Mouse (Mus musculus): Measurements from ENCODE around the gene Fry. TPM values are rescaled to one million over a fixed set of nuclear protein-coding genes. Genes with fewer than 3 reads are reported as not detected.

The Fry gene
- polyA plus RNA-seq, 1 experiment from 2014 or later = 58.5 TPM

GRCm38 (mm10) chr5:150114778-150115177, 3.7 kb upstream of the Fry start:
- Histone ChIP-seq H3K36me3 (replicated peaks) (no peaks in the 10 kb centered on the region), H3K9me3 (no peaks in the 10 kb centered on the region), H3K4me1 (peaks cover 22% of the 10 kb centered on the region), H3K27me3 (replicated peaks) (no peaks in the 10 kb centered on the region), H3K9ac (no peak overlapping the region), H3K27ac (no peak overlapping the region), H3K4me2 (no peak overlapping the region), H3K4me3 (no peak overlapping the region)
- 90% methylated on average over 4 of the region's 4 CpGs for WGBS
- ATAC-seq (replicated peaks) = no peak

GRCm38 (mm10) chr5:150115271-150116092, 3.0 kb upstream of the Fry start:
- Histone ChIP-seq H3K4me3 (no peak overlapping the region), H3K27ac (no peak overlapping the region), H3K4me2 (no peak overlapping the region), H3K27me3 (replicated peaks) (no peaks in the 10 kb centered on the region), H3K9me3 (no peaks in the 10 kb centered on the region), H3K4me1 (peaks cover 22% of the 10 kb centered on the region), H3K36me3 (replicated peaks) (no peaks in the 10 kb centered on the region), H3K9ac (no peak overlapping the region)
- no peak for ATAC-seq (replicated peaks)
- WGBS = 57% methylated on average over 16 of the region's 16 CpGs

- no peaks in the 10 kb centered on the region for H3K36me3 ChIP-seq (replicated peaks)
- no peaks in the 10 kb centered on the region for H3K27me3 ChIP-seq (replicated peaks)
- H3K9me3 ChIP-seq = no peaks in the 10 kb centered on the region
- H3K4me3 ChIP-seq = no peak overlapping the region
- peaks cover 22% of the 10 kb centered on the region for H3K4me1 ChIP-seq
- H3K9ac ChIP-seq = no peak overlapping the region
- no peak overlapping the region for H3K4me2 ChIP-seq
- 62% methylated on average over 9 of the region's 9 CpGs for WGBS
- H3K27ac ChIP-seq = no peak overlapping the region
- ATAC-seq (replicated peaks) = no peak
These were observed 2.1 kb upstream of the Fry start for GRCm38 (mm10) chr5:150116216-150116905.

GRCm38 (mm10) chr5:150116906-150117216, 1.6 kb upstream of the Fry start:
- Histone ChIP-seq H3K27me3 (replicated peaks) (no peaks in the 10 kb centered on the region), H3K4me1 (peaks cover 22% of the 10 kb centered on the region), H3K36me3 (replicated peaks) (no peaks in the 10 kb centered on the region), H3K9me3 (no peaks in the 10 kb centered on the region), H3K9ac (no peak overlapping the region), H3K27ac (no peak overlapping the region), H3K4me2 (no peak overlapping the region), H3K4me3 (no peak overlapping the region)
- no peak for ATAC-seq (replicated peaks)
- 83% methylated on average over 6 of the region's 6 CpGs for WGBS

- peak overlapping the region; percentile 72 for H3K4me3 ChIP-seq
- no peaks in the 10 kb centered on the region for H3K27me3 ChIP-seq (replicated peaks)
- no peaks in the 10 kb centered on the region for H3K36me3 ChIP-seq (replicated peaks)
- no peaks in the 10 kb centered on the region for H3K9me3 ChIP-seq
- peak overlapping the region; percentile 84 for H3K4me2 ChIP-seq
- H3K9ac ChIP-seq = peak overlapping the region; percentile 57; the same call in 1 of the 2 replicates
- H3K4me1 ChIP-seq = peaks cover 22% of the 10 kb centered on the region
- WGBS = 18% methylated on average over 8 of the region's 8 CpGs
- peak overlapping the region; percentile 57 for H3K27ac ChIP-seq
- ATAC-seq (replicated peaks) = no peak
These were observed 356 bp upstream of the Fry start for GRCm38 (mm10) chr5:150118124-150118454.

- Histone ChIP-seq H3K4me1 (peaks cover 11% of the 10 kb centered on the region), H3K9me3 (no peaks in the 10 kb centered on the region), H3K27me3 (replicated peaks) (no peaks in the 10 kb centered on the region), H3K4me3 (no peak overlapping the region), H3K9ac (no peak overlapping the region), H3K27ac (no peak overlapping the region), H3K36me3 (replicated peaks) (no peaks in the 10 kb centered on the region), H3K4me2 (no peak overlapping the region)
- no peak for ATAC-seq (replicated peaks)
- WGBS = 91% methylated on average over 8 of the region's 8 CpGs
These were observed 2.2 kb downstream of the Fry start for GRCm38 (mm10) chr5:150120676-150121075.

GRCm38 (mm10) chr5:150122095-150122494, 3.6 kb downstream of the Fry start:
- no peaks in the 10 kb centered on the region for H3K27me3 ChIP-seq (replicated peaks)

GRCm38 (mm10) chr5:150122571-150122970, 4.1 kb downstream of the Fry start:
- Histone ChIP-seq H3K4me2 (no peak overlapping the region), H3K4me3 (no peak overlapping the region), H3K27me3 (replicated peaks) (no peaks in the 10 kb centered on the region), H3K9me3 (no peaks in the 10 kb centered on the region), H3K27ac (no peak overlapping the region), H3K4me1 (0 out of 2 replicates have a peak, but pooled peaks cover 6% of the 10 kb centered on the region), H3K9ac (no peak overlapping the region), H3K36me3 (replicated peaks) (no peaks in the 10 kb centered on the region)
- ATAC-seq (replicated peaks) = no peak
- WGBS = 81% methylated on average over 2 of the region's 2 CpGs

More at GRCm38 (mm10) chr5:150122095-150122494, 3.6 kb downstream of the Fry start:
- 85% methylated on average over 4 of the region's 4 CpGs for WGBS
- H3K36me3 ChIP-seq (replicated peaks) = no peaks in the 10 kb centered on the region
- H3K4me3 ChIP-seq = no peak overlapping the region
- no peak overlapping the region for H3K9ac ChIP-seq
- no peak overlapping the region for H3K4me2 ChIP-seq
- no peak for ATAC-seq (replicated peaks)
- H3K27ac ChIP-seq = no peak overlapping the region
- no peaks in the 10 kb centered on the region for H3K9me3 ChIP-seq
- H3K4me1 ChIP-seq = 0 out of 2 replicates have a peak, but pooled peaks cover 6% of the 10 kb centered on the region

GRCm38 (mm10) chr5:150125920-150126319, 7.5 kb downstream of the Fry start:
- Histone ChIP-seq H3K4me2 (no peak overlapping the region), H3K4me3 (no peak overlapping the region), H3K27ac (no peak overlapping the region), H3K36me3 (replicated peaks) (no peaks in the 10 kb centered on the region), H3K4me1 (no peaks in the 10 kb centered on the region), H3K27me3 (replicated peaks) (no peaks in the 10 kb centered on the region), H3K9ac (no peak overlapping the region), H3K9me3 (no peaks in the 10 kb centered on the region)
- WGBS = 91% methylated on average over 9 of the region's 9 CpGs
- no peak for ATAC-seq (replicated peaks)

- 67% methylated on average over 8 of the region's 8 CpGs for WGBS
- no peaks in the 10 kb centered on the region for H3K4me1 ChIP-seq
These were observed 10.0 kb downstream of the Fry start for GRCm38 (mm10) chr5:150128432-150128831.

GRCm38 (mm10) chr5:150130144-150130543, 11.7 kb downstream of the Fry start:
- H3K9me3 ChIP-seq = no peaks in the 10 kb centered on the region
- 62% methylated on average over 7 of the region's 7 CpGs for WGBS
- H3K27ac ChIP-seq = no peak overlapping the region
- H3K4me1 ChIP-seq = no peaks in the 10 kb centered on the region
- no peak overlapping the region for H3K4me2 ChIP-seq
- no peaks in the 10 kb centered on the region for H3K27me3 ChIP-seq (replicated peaks)
- no peak overlapping the region for H3K9ac ChIP-seq
- ATAC-seq (replicated peaks) = no peak
- no peak overlapping the region for H3K4me3 ChIP-seq
- no peaks in the 10 kb centered on the region for H3K36me3 ChIP-seq (replicated peaks)

More at GRCm38 (mm10) chr5:150128432-150128831, 10.0 kb downstream of the Fry start:
- no peak overlapping the region for H3K4me2 ChIP-seq
- no peaks in the 10 kb centered on the region for H3K27me3 ChIP-seq (replicated peaks)
- H3K36me3 ChIP-seq (replicated peaks) = no peaks in the 10 kb centered on the region
- no peak for ATAC-seq (replicated peaks)
- no peak overlapping the region for H3K4me3 ChIP-seq
- no peaks in the 10 kb centered on the region for H3K9me3 ChIP-seq
- no peak overlapping the region for H3K9ac ChIP-seq
- no peak overlapping the region for H3K27ac ChIP-seq

- 65% methylated on average over 7 of the region's 7 CpGs for WGBS
- no peak overlapping the region for H3K9ac ChIP-seq
- no peaks in the 10 kb centered on the region for H3K9me3 ChIP-seq
- H3K4me1 ChIP-seq = no peaks in the 10 kb centered on the region
- H3K27me3 ChIP-seq (replicated peaks) = no peaks in the 10 kb centered on the region
- no peak for ATAC-seq (replicated peaks)
- no peak overlapping the region for H3K4me2 ChIP-seq
- no peak overlapping the region for H3K4me3 ChIP-seq
- H3K36me3 ChIP-seq (replicated peaks) = no peaks in the 10 kb centered on the region
- H3K27ac ChIP-seq = no peak overlapping the region
These were observed 12.7 kb downstream of the Fry start for GRCm38 (mm10) chr5:150131166-150131565.

GRCm38 (mm10) chr5:150134651-150135050, 16.2 kb downstream of the Fry start:
- H3K4me3 ChIP-seq = no peak overlapping the region
- no peaks in the 10 kb centered on the region for H3K36me3 ChIP-seq (replicated peaks)
- no peak overlapping the region for H3K27ac ChIP-seq
- H3K27me3 ChIP-seq (replicated peaks) = no peaks in the 10 kb centered on the region
- WGBS = 91% methylated on average over 3 of the region's 3 CpGs
- no peak overlapping the region for H3K4me2 ChIP-seq
- no peaks in the 10 kb centered on the region for H3K9me3 ChIP-seq
- H3K9ac ChIP-seq = no peak overlapping the region
- no peak for ATAC-seq (replicated peaks)
- H3K4me1 ChIP-seq = no peaks in the 10 kb centered on the region

Measured in midbrain, embryonic 15.5 days (tissue).